In the genomic region with DNA sequence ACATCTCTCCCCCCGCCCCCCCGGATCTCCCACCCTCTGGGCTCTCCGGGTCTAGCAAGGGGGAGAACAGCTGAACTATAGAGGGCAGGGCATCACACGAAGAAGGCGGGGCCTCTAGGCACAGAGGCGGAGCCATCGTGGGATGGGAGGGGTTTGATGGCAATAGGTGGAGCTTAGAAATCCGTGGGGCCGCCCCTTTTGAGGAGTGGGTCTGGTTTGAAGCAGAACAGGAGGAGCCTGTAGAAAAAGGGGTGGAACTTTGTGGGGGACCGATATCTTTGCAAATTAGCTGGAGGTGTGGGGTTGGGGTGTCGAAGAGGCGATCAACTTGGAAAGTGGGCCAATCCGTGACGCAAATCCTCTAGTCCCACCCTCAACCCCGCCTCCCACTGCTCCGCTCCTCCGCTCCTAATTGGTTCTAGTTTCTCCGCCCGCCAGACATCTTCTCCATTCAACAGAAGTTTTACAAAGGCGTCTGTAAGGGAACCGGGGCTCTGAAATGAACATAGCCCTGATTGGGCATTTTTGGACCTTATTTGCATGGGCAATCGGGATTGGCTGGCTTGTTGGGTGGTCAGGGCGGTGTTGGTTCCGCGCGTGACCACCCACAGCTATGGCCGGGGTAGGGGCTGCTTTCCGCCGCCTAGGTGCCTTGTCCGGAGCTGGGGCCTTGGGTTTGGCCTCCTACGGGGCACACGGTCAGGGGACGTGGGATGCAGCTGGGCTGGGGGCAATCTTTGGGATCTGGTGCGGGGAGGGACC, we compare ENCODE assay signal across 8 mouse cellular contexts. TPM values are rescaled to one million over a fixed set of nuclear protein-coding genes. Genes with fewer than 3 reads are reported as not detected.
A peak's percentile ranks its signal among the peaks of the same experiment; 100 is the strongest.
DNase-seq lines count a peak whose midpoint lies in the region; ATAC-seq and TF ChIP-seq lines count a peak whose summit lies in the region.

Gene Tmem256 (plus strand): TSS at position 563 of the 762 bp plus-strand sequence.

- DNase-seq in ES-E14 (ENCODE audit: low read depth, low spot score), result peak; percentile 99
- DNase-seq in cerebellum, adult 11-12 months, result peak; percentile 98
- DNase-seq in heart, postnatal 25 days (ENCODE audit: low spot score), result peak; percentile 95
- peak; percentile 98 for DNase-seq in layer of hippocampus, adult 18-20 months (ENCODE audit: low spot score in 2 of 2)
- peak; percentile 95 for DNase-seq in lung, adult 2 months
- DNase-seq in thymus, adult 18-20 months, result peak; percentile 78 to 89

- H3K36me3 ChIP-seq in ES-E14 (ENCODE audit: control insufficient read depth, insufficient read depth, low read length, poor library complexity, severe bottlenecking), result no peaks in the 10 kb centered on the region
- H3K36me3 ChIP-seq in forebrain, embryonic 15.5 days, result peaks cover 4% of the 10 kb centered on the region

- peak within 1 kb of the TSS; percentile 19 for H3K27ac ChIP-seq in ES-E14 (ENCODE audit: insufficient read depth, low read depth, low read length, poor library complexity, severe bottlenecking)
- H3K27ac ChIP-seq in forebrain, embryonic 15.5 days (replicated peaks), result peak within 1 kb of the TSS; percentile 98

- peak; percentile 90 for TF ChIP-seq POLR2A in lung, adult 2 months (IDR thresholded peaks at IDR 0.05; ENCODE audit: borderline replicate concordance, extremely low read depth, low read depth, low read length)

- H3K9me3 ChIP-seq in ES-E14 (ENCODE audit: control insufficient read depth, insufficient read depth, low read depth, low read length), result no peaks in the 10 kb centered on the region
- no peaks in the 10 kb centered on the region for H3K9me3 ChIP-seq in forebrain, embryonic 15.5 days

- H3K4me2 ChIP-seq in forebrain, embryonic 15.5 days (replicated peaks), result peak within 1 kb of the TSS; percentile 96

- H3K4me3 ChIP-seq in ES-E14 (ENCODE audit: insufficient read depth in 1 of 2, low read depth in 1 of 2, low read length in 2 of 2, poor library complexity in 1 of 2, severe bottlenecking in 1 of 2), result peak within 1 kb of the TSS; percentile 85 to 100
- H3K4me3 ChIP-seq in forebrain, embryonic 15.5 days, result peak within 1 kb of the TSS; percentile 95
- peak within 1 kb of the TSS; percentile 99 for H3K4me3 ChIP-seq in lung, adult 2 months (replicated peaks; ENCODE audit: extremely low read depth, low read depth, low read length)

- peaks cover 0 to 1% of the 10 kb centered on the region in 2 experiments; a peak in 1 of 4 replicates for H3K4me1 ChIP-seq in ES-E14 (ENCODE audit: control insufficient read depth in 2 of 2, insufficient read depth in 2 of 2, low read length in 2 of 2, poor library complexity in 1 of 2)
- peaks cover 45% of the 10 kb centered on the region for H3K4me1 ChIP-seq in forebrain, embryonic 15.5 days
- H3K4me1 ChIP-seq in lung, adult 2 months (ENCODE audit: control insufficient read depth, insufficient read depth, low read length), result 0 out of 2 replicates have a peak, but pooled peaks cover 2% of the 10 kb centered on the region

- no peaks in the 10 kb centered on the region for H3K27me3 ChIP-seq in forebrain, embryonic 15.5 days

- peak; percentile 88 for ATAC-seq in forebrain, embryonic 15.5 days (replicated peaks)
- peak; percentile 83 for ATAC-seq in neutrophil, adult 5-6 weeks (ENCODE audit: extremely low read depth, insufficient number of reproducible peaks, low FRiP score, poor library complexity, severe bottlenecking)

- intact Hi-C loops in heart, postnatal 25 days (cut with DNase I), result loop anchor here (2.0 kb wide), 1 partner anchor 39 kb away; no protein-coding TSS in a partner anchor

- no peak for TF ChIP-seq CTCF in lung, adult 2 months (IDR thresholded peaks at IDR 0.05; ENCODE audit: insufficient read depth, low read length)

- in situ Hi-C loops in ES-E14 (cut with MboI; ENCODE audit: low sequenced_read_pairs in 2 of 2, unreplicated experiment in 2 of 2), result no loop called here

- peak within 1 kb of the TSS; percentile 77 for H3K9ac ChIP-seq in ES-E14 (ENCODE audit: insufficient read depth, low read depth, low read length, poor library complexity, severe bottlenecking)
- peak within 1 kb of the TSS; percentile 94 for H3K9ac ChIP-seq in forebrain, embryonic 15.5 days (replicated peaks)

- WGBS in forebrain, embryonic 15.5 days, result under 1% methylated on average over 34 of the region's 34 CpGs
- WGBS in lung, adult 2 months, result under 1% methylated on average over 34 of the region's 34 CpGs

TF ChIP-seq in ES-E14, 5 proteins besides CTCF, POLR2A, EP300 and RAD21:
- TF ChIP-seq HCFC1 (IDR thresholded peaks at IDR 0.05; ENCODE audit: borderline replicate concordance, insufficient read depth, low read length) (no peak), CHD2 (IDR thresholded peaks at IDR 0.05; ENCODE audit: low read depth, low read length) (peak; percentile 85), MAFK (IDR thresholded peaks at IDR 0.05; ENCODE audit: insufficient read depth, low read depth, low read length) (0 out of 2 replicates have a peak, but pooled peaks have one; percentile 37)

RNA-seq across cellular contexts. Expression of gene Tmem256, which starts in this region (rescaled TPM):
- total RNA-seq in ES-E14 (2012; rRNA removed), result 88.9 and 90.7 TPM in 2 replicates
- 333 and 335 TPM in 2 replicates for polyA plus RNA-seq in forebrain, embryonic 15.5 days (2015; fragmentation: Nextera tagmentation; extraction: Ambion mirVana)
- total RNA-seq in heart, postnatal 25 days (2021), result 100 to 1,000 TPM; 186 to 199 TPM
- total RNA-seq in layer of hippocampus, adult 18-20 months (2021), result 100 to 1,000 TPM; 110 to 117 TPM
- 151 and 173 TPM in 2 replicates for polyA plus RNA-seq in lung, adult 2 months (2012; rRNA removed)
- 9.1 and 13.3 TPM in 2 replicates for total RNA-seq in neutrophil, adult 5-6 weeks (2017)

Comparison
In these comparisons a context has a peak if more than half of its experiments do, and no peak if none do; other contexts are left out.
1. Peak in every context shown above with its lines: DNase-seq, ATAC-seq, H3K4me3 ChIP-seq and H3K27ac ChIP-seq.